In the genomic region with DNA sequence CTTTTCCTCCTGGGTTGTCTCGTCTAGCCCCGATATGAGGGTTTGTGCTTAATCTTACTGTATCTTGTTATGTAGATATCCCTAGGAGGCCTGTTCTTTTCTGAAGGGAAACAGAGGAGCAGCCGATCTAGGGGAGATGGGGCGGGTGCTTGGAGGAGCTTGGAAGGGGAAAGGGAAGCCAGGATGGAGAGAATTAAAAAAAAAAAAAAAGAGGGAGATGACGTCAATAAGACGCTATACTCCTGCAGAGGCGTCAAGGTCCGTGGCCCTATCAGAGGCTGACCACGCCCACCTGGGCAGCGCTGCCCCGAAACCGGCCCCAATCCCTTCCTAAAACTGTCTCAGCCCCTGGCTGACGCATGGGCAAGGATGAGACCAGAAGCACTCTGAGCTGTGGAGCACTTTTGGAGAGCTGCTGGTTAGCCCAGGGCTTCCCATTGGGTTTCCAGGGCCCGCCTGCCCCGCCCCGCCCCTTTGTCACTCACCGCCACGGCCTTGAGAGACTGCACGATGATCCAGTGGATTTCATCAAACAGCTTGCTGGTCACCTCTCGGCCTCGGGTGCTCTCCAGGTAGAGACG, we compare ENCODE assay signal across 16 mouse cellular contexts. TPM values are rescaled to one million over a fixed set of nuclear protein-coding genes. Genes with fewer than 3 reads are reported as not detected.
DNase-seq lines count a peak whose midpoint lies in the region; ATAC-seq and TF ChIP-seq lines count a peak whose summit lies in the region.
"Had no signal": no experiment of that assay in that cellular context is flagged by ENCODE, and none has a peak within 500 bp of the region (broad histone marks: within the 10 kb centered on the region; RNA-seq: fewer than 3 reads in every experiment).

No protein-coding gene starts in this region.

- 62% methylated on average over 22 of the region's 22 CpGs for WGBS in lung, embryonic 14.5 days
- 78% methylated on average over 22 of the region's 22 CpGs for WGBS in lung, adult 2 months
- 59% methylated on average over 22 of the region's 22 CpGs for WGBS in liver, embryonic 16.5 days (ENCODE audit: insufficient replicate concordance)

- ATAC-seq in erythroblast, adult 5-6 weeks (replicated peaks; ENCODE audit: low FRiP score, poor library complexity, severe bottlenecking) = no peak
- ATAC-seq in lung, embryonic 14.5 days (ENCODE audit: insufficient read depth) = peak; percentile 47; the same call in 1 of the 2 replicates
- peak; percentile 62 for ATAC-seq in liver, embryonic 16.5 days (ENCODE audit: low read depth)
- ATAC-seq in CD4-positive, CD25-positive, alpha-beta regulatory T cell, adult 4 months = no peak
- ATAC-seq: forebrain, postnatal 0 days had no signal

- TF ChIP-seq POLR2A in lung, adult 2 months (IDR thresholded peaks at IDR 0.05; ENCODE audit: borderline replicate concordance, extremely low read depth, low read depth, low read length) = no peak

- no peaks in the 10 kb centered on the region for H3K9me3 ChIP-seq in erythroblast, embryonic 14.5 days (ENCODE audit: control insufficient read depth, low read length)
- H3K9me3 ChIP-seq in lung, embryonic 14.5 days (ENCODE audit: low read depth, low read length) = no peaks in the 10 kb centered on the region
- H3K9me3 ChIP-seq in liver, embryonic 16.5 days (replicated peaks; ENCODE audit: control insufficient read depth, low read length) = no peaks in the 10 kb centered on the region
- H3K9me3 ChIP-seq: embryonic facial prominence, embryonic 13.5 days had no signal

- H3K27ac ChIP-seq in lung, embryonic 14.5 days (ENCODE audit: low read depth) = no peak overlapping the region
- no peak overlapping the region for H3K27ac ChIP-seq in liver, embryonic 16.5 days (ENCODE audit: low read length)
- H3K27ac ChIP-seq: embryonic facial prominence, embryonic 13.5 days had no signal

- peak; percentile 15 for DNase-seq in lung, embryonic 14.5 days
- DNase-seq in lung, adult 2 months = no peak
- DNase-seq in c-Kit-positive CD71-positive TER-119-positive erythroid progenitor cells, embryonic 14.5 days (ENCODE audit: low spot score) = peak; percentile 48
- DNase-seq in right cerebral cortex, adult 18-20 months = no peak
- DNase-seq: cerebellum, adult 9-10 months; forebrain, postnatal 0 days; gastrocnemius, postnatal 14 days; layer of hippocampus, adult 9-11 months; left cerebral cortex, postnatal 4 days; lung, postnatal 4 days; thymus, postnatal 14 days had no signal

- no peaks in the 10 kb centered on the region for H3K27me3 ChIP-seq in erythroblast, embryonic 14.5 days (ENCODE audit: control insufficient read depth)
- no peaks in the 10 kb centered on the region for H3K27me3 ChIP-seq in lung, embryonic 14.5 days (ENCODE audit: insufficient read depth, low read length)
- H3K27me3 ChIP-seq in liver, embryonic 16.5 days (ENCODE audit: control insufficient read depth, insufficient read depth, low read depth, low read length) = no peaks in the 10 kb centered on the region
- H3K27me3 ChIP-seq: embryonic facial prominence, embryonic 13.5 days had no signal

- H3K4me3 ChIP-seq in erythroblast, embryonic 14.5 days (replicated peaks) = peak overlapping the region; percentile 58
- no peak overlapping the region for H3K4me3 ChIP-seq in lung, embryonic 14.5 days (ENCODE audit: low read depth, low read length)
- no peak overlapping the region for H3K4me3 ChIP-seq in lung, adult 2 months (replicated peaks; ENCODE audit: extremely low read depth, low read depth, low read length)
- H3K4me3 ChIP-seq in liver, embryonic 16.5 days (ENCODE audit: low read depth, low read length) = peak overlapping the region; percentile 34
- H3K4me3 ChIP-seq: embryonic facial prominence, embryonic 13.5 days had no signal

- H3K9ac ChIP-seq in lung, embryonic 14.5 days = no peak overlapping the region
- no peak overlapping the region for H3K9ac ChIP-seq in liver, embryonic 16.5 days (ENCODE audit: low read depth, low read length)
- H3K9ac ChIP-seq: embryonic facial prominence, embryonic 13.5 days; forebrain, postnatal 0 days had no signal

- TF ChIP-seq CTCF in lung, embryonic 14.5 days (IDR thresholded peaks at IDR 0.05; ENCODE audit: low read depth) = no peak
- no peak for TF ChIP-seq CTCF in lung, adult 2 months (IDR thresholded peaks at IDR 0.05; ENCODE audit: insufficient read depth, low read length)

- peaks cover 34% of the 10 kb centered on the region for H3K4me1 ChIP-seq in erythroblast, embryonic 14.5 days (ENCODE audit: control insufficient read depth)
- H3K4me1 ChIP-seq in lung, embryonic 14.5 days (ENCODE audit: insufficient read depth) = no peaks in the 10 kb centered on the region
- H3K4me1 ChIP-seq in lung, adult 2 months (ENCODE audit: control insufficient read depth, insufficient read depth, low read length) = no peaks in the 10 kb centered on the region
- peaks cover 6% of the 10 kb centered on the region for H3K4me1 ChIP-seq in liver, embryonic 16.5 days (ENCODE audit: control insufficient read depth, low read depth, low read length)
- H3K4me1 ChIP-seq: embryonic facial prominence, embryonic 13.5 days had no signal

- H3K36me3 ChIP-seq in erythroblast, embryonic 14.5 days (ENCODE audit: control insufficient read depth) = peaks cover 6% of the 10 kb centered on the region
- H3K36me3 ChIP-seq in lung, embryonic 14.5 days (ENCODE audit: insufficient read depth) = peaks cover 14% of the 10 kb centered on the region; the same call in 1 of the 2 replicates
- no peaks in the 10 kb centered on the region for H3K36me3 ChIP-seq in liver, embryonic 16.5 days (ENCODE audit: control insufficient read depth, insufficient read depth)

- H3K4me2 ChIP-seq in lung, embryonic 14.5 days = 0 out of 2 replicates have a peak overlapping the region, but pooled peaks have one; percentile 18
- H3K4me2 ChIP-seq in liver, embryonic 16.5 days (ENCODE audit: low read depth, low read length) = peak overlapping the region; percentile 43
- H3K4me2 ChIP-seq: embryonic facial prominence, embryonic 13.5 days had no signal

RNA-seq across cellular contexts. Expression of a gene that starts 14.8 kb away (rescaled TPM):
- polyA plus RNA-seq in erythroblast, embryonic 14.5 days (2012) = 0.13 TPM in 2 replicates
- total RNA-seq in erythroblast, adult 5-6 weeks (2015; ENCODE audit: low replicate concordance) = 8.4 and 8.5 TPM in 2 replicates
- 1.8 and 8.3 TPM in 2 replicates for total RNA-seq in erythroblast, adult 5-6 weeks (2017; ENCODE audit: low replicate concordance)
- 13.8 and 15.1 TPM in 2 replicates for polyA plus RNA-seq in lung, embryonic 14.5 days (2014; fragmentation: Nextera tagmentation; extraction: Ambion mirVana)
- polyA plus RNA-seq in lung, adult 2 months (2012; rRNA removed) = 9.0 and 12.6 TPM in 2 replicates
- polyA plus RNA-seq in liver, embryonic 16.5 days (2015; fragmentation: Nextera tagmentation; extraction: Ambion mirVana) = 4.3 and 4.7 TPM in 2 replicates
- polyA plus RNA-seq in CD4-positive, CD25-positive, alpha-beta regulatory T cell, adult 4 months (2017; shearing (Covaris generic)) = 10 to 100 TPM; 11.4 to 14.4 TPM

RNA-seq across cellular contexts. Expression of a gene that starts 30.8 kb away (rescaled TPM):
- not detected in 2 replicates for polyA plus RNA-seq in erythroblast, embryonic 14.5 days (2012)
- not detected in 2 replicates for total RNA-seq in erythroblast, adult 5-6 weeks (2015; ENCODE audit: low replicate concordance)
- 0.84 TPM in 1 of 2 replicates, not detected in the other for total RNA-seq in erythroblast, adult 5-6 weeks (2017; ENCODE audit: low replicate concordance)
- 12.1 and 14.2 TPM in 2 replicates for polyA plus RNA-seq in lung, embryonic 14.5 days (2014; fragmentation: Nextera tagmentation; extraction: Ambion mirVana)
- polyA plus RNA-seq in lung, adult 2 months (2012; rRNA removed) = 21.8 and 25.1 TPM in 2 replicates
- 1.8 TPM in 2 replicates for polyA plus RNA-seq in liver, embryonic 16.5 days (2015; fragmentation: Nextera tagmentation; extraction: Ambion mirVana)
- polyA plus RNA-seq in CD4-positive, CD25-positive, alpha-beta regulatory T cell, adult 4 months (2017; shearing (Covaris generic)) = 1 to 10 TPM in 1 of 2 experiments, under 1 TPM in 1; 0.90 to 1.5 TPM
- total RNA-seq: forebrain, postnatal 0 days; left cerebral cortex, postnatal 4 days had no signal

RNA-seq across cellular contexts. Expression of a gene that starts 31.5 kb away (rescaled TPM):
- polyA plus RNA-seq in erythroblast, embryonic 14.5 days (2012) = 8.8 and 13.2 TPM in 2 replicates
- total RNA-seq in erythroblast, adult 5-6 weeks (2015; ENCODE audit: low replicate concordance) = 102 and 137 TPM in 2 replicates
- 285 and 310 TPM in 2 replicates for total RNA-seq in erythroblast, adult 5-6 weeks (2017; ENCODE audit: low replicate concordance)
- 62.3 and 63.8 TPM in 2 replicates for polyA plus RNA-seq in lung, embryonic 14.5 days (2014; fragmentation: Nextera tagmentation; extraction: Ambion mirVana)
- 61.4 and 85.2 TPM in 2 replicates for polyA plus RNA-seq in lung, adult 2 months (2012; rRNA removed)
- polyA plus RNA-seq in liver, embryonic 16.5 days (2015; fragmentation: Nextera tagmentation; extraction: Ambion mirVana) = 45.6 and 47.9 TPM in 2 replicates
- polyA plus RNA-seq in CD4-positive, CD25-positive, alpha-beta regulatory T cell, adult 4 months (2017; shearing (Covaris generic)) = 10 to 100 TPM; 18.3 to 26.6 TPM

Comparison
In these comparisons a context has a peak if more than half of its experiments do, and no peak if none do; other contexts are left out.
1. DNase-seq: peak in lung, embryonic 14.5 days (single experiment) and c-Kit-positive CD71-positive TER-119-positive erythroid progenitor cells, embryonic 14.5 days (single experiment); none in lung, adult 2 months (single experiment) and right cerebral cortex, adult 18-20 months (single experiment).
2. H3K4me3 ChIP-seq: peak in erythroblast, embryonic 14.5 days (single experiment) and liver, embryonic 16.5 days (single experiment); none in lung, embryonic 14.5 days (single experiment) and lung, adult 2 months (single experiment).
3. ATAC-seq: peak in lung, embryonic 14.5 days (single experiment) and liver, embryonic 16.5 days (single experiment); none in erythroblast, adult 5-6 weeks (single experiment) and CD4-positive, CD25-positive, alpha-beta regulatory T cell, adult 4 months (single experiment).